Mouse (Mus musculus) forebrain, embryonic 11.5 days (tissue): ENCODE data around the gene Plce1. TPM values are rescaled to one million over a fixed set of nuclear protein-coding genes. Genes with fewer than 3 reads are reported as not detected.

ENCODE experiments used
- ATAC-seq: fragments of 200-750 bp; cut with Nextera tagmentation; replicated peaks from 2 replicates; pipeline ENCODE4 v1.8.0; 2017; ENCODE audit warnings: moderate TSS enrichment; ENCODE audit not compliant: low FRiP score
- DNase-seq: peaks from one replicate; pipeline ENCODE4 v3.0.0-alpha.2; 2017; ENCODE audit warnings: low spot score
- H3K27ac ChIP-seq: fragments of 300-500 bp; sonication (generic); 2 replicates; pipeline ENCODE4 v1.5.1; 2014; ENCODE audit warnings: low read depth, low read length
- H3K27me3 ChIP-seq: fragments of 300-500 bp; sonication (generic); 2 replicates; pipeline ENCODE4 v1.6.1; 2014; ENCODE audit warnings: mild to moderate bottlenecking, low read length, mixed read lengths; ENCODE audit not compliant: control insufficient read depth, insufficient read depth
- H3K36me3 ChIP-seq: fragments of 300-500 bp; sonication (generic); 2 replicates; pipeline ENCODE4 v1.6.1; 2014; ENCODE audit warnings: mild to moderate bottlenecking, low read length, moderate library complexity, mixed read lengths; ENCODE audit not compliant: control insufficient read depth, insufficient read depth
- H3K4me1 ChIP-seq: fragments of 300-500 bp; sonication (generic); replicated peaks from 2 replicates; pipeline ENCODE4 v1.6.1; 2014; ENCODE audit warnings: low read length, mixed read lengths; ENCODE audit not compliant: control insufficient read depth, insufficient read depth
- H3K4me2 ChIP-seq: fragments of 300-500 bp; sonication (generic); 2 replicates; pipeline ENCODE4 v1.6.1; 2014; ENCODE audit warnings: low read depth, mild to moderate bottlenecking, low read length, moderate library complexity, mixed read lengths; ENCODE audit not compliant: severe bottlenecking
- H3K4me3 ChIP-seq: fragments of 300-500 bp; sonication (generic); 2 replicates; pipeline ENCODE4 v1.5.1; 2014; ENCODE audit warnings: low read depth, low read length
- H3K9ac ChIP-seq: fragments of 300-500 bp; sonication (generic); 2 replicates; pipeline ENCODE4 v1.6.1; 2014; ENCODE audit warnings: low read length
- H3K9me3 ChIP-seq: fragments of 300-500 bp; sonication (generic); 2 replicates; pipeline ENCODE4 v1.6.1; 2016; ENCODE audit warnings: low read length, mixed read lengths; ENCODE audit not compliant: control insufficient read depth
- WGBS: fragments of 180-500 bp; shearing (Covaris S2); extraction: QIAGEN DNeasy Blood & Tissue Kit; methylation state at CpG from one replicate; pipeline ENCODE4 v1.1.7; 2014; 5-methylcytosine and 5-hydroxymethylcytosine counted together
- polyA plus RNA-seq: library from polyadenylated mRNA; unstranded; fragments of >200 nt; fragmentation: Nextera tagmentation; extraction: Ambion mirVana; gene quantifications from 2 replicates; pipeline ENCODE4 v1.2.1, GENCODE M21; 2014

Plce1 gene
- polyA plus RNA-seq, 1 experiment from 2014 or later, result 4.4 TPM

GRCm38 (mm10) chr19:38709376-38709775, 228.5 kb downstream of the Plce1 start:
- H3K27me3 ChIP-seq, result no peaks in the 10 kb centered on the region
- no peaks in the 10 kb centered on the region for H3K4me1 ChIP-seq
- no peak overlapping the region for H3K9ac ChIP-seq
- DNase-seq, result no peak
- no peaks in the 10 kb centered on the region for H3K36me3 ChIP-seq
- no peak overlapping the region for H3K4me2 ChIP-seq
- ATAC-seq, result no peak
- no peak overlapping the region for H3K4me3 ChIP-seq
- H3K27ac ChIP-seq, result no peak overlapping the region
- WGBS, result 85% methylated on average over 2 of the region's 2 CpGs
- H3K9me3 ChIP-seq, result no peaks in the 10 kb centered on the region

GRCm38 (mm10) chr19:38721808-38722207, 240.9 kb downstream of the Plce1 start:
- no peaks in the 10 kb centered on the region for H3K9me3 ChIP-seq
- ATAC-seq, result no peak
- H3K4me2 ChIP-seq, result no peak overlapping the region
- no peak for DNase-seq
- H3K27ac ChIP-seq, result no peak overlapping the region
- no peak overlapping the region for H3K9ac ChIP-seq
- no peaks in the 10 kb centered on the region for H3K27me3 ChIP-seq
- no peak overlapping the region for H3K4me3 ChIP-seq
- H3K4me1 ChIP-seq, result no peaks in the 10 kb centered on the region
- no peaks in the 10 kb centered on the region for H3K36me3 ChIP-seq
- 93% methylated on average over 4 of the region's 4 CpGs for WGBS

- Histone ChIP-seq H3K27ac (no peak overlapping the region), H3K9me3 (no peaks in the 10 kb centered on the region), H3K4me2 (no peak overlapping the region), H3K4me3 (no peak overlapping the region), H3K27me3 (no peaks in the 10 kb centered on the region), H3K9ac (no peak overlapping the region), H3K36me3 (no peaks in the 10 kb centered on the region), H3K4me1 (no peaks in the 10 kb centered on the region)
- DNase-seq (no peak), ATAC-seq (no peak)
- 91% methylated on average over 6 of the region's 6 CpGs for WGBS
Observed at GRCm38 (mm10) chr19:38722982-38723381, 242.1 kb downstream of the Plce1 start.

GRCm38 (mm10) chr19:38723969-38724368, 243.1 kb downstream of the Plce1 start:
- Histone ChIP-seq H3K9me3 (no peaks in the 10 kb centered on the region), H3K27me3 (no peaks in the 10 kb centered on the region), H3K27ac (no peak overlapping the region), H3K4me1 (no peaks in the 10 kb centered on the region), H3K4me2 (no peak overlapping the region), H3K36me3 (no peaks in the 10 kb centered on the region), H3K9ac (no peak overlapping the region), H3K4me3 (no peak overlapping the region)
- 53% methylated on average over 5 of the region's 5 CpGs for WGBS
- no peak for ATAC-seq
- DNase-seq, result no peak

GRCm38 (mm10) chr19:38728842-38729241, 247.9 kb downstream of the Plce1 start:
- no peak; the same call in 1 of the 2 replicates for ATAC-seq
- Histone ChIP-seq H3K4me1 (no peaks in the 10 kb centered on the region), H3K27me3 (no peaks in the 10 kb centered on the region), H3K4me3 (no peak overlapping the region), H3K4me2 (no peak overlapping the region), H3K36me3 (no peaks in the 10 kb centered on the region), H3K9me3 (no peaks in the 10 kb centered on the region), H3K9ac (no peak overlapping the region), H3K27ac (no peak overlapping the region)
- no peak for DNase-seq
- whole genome bisulfite sequencing, result 66% methylated on average over 6 of the region's 6 CpGs

- no peak overlapping the region for H3K4me2 ChIP-seq
- DNase-seq (no peak), ATAC-seq (no peak)
- H3K9me3 ChIP-seq, result no peaks in the 10 kb centered on the region
- no peaks in the 10 kb centered on the region for H3K36me3 ChIP-seq
- whole genome bisulfite sequencing, result 15% methylated on average over 3 of the region's 3 CpGs
- no peaks in the 10 kb centered on the region for H3K4me1 ChIP-seq
- H3K27ac ChIP-seq, result no peak overlapping the region
- H3K9ac ChIP-seq, result no peak overlapping the region
- no peak overlapping the region for H3K4me3 ChIP-seq
- no peaks in the 10 kb centered on the region for H3K27me3 ChIP-seq
Observed at GRCm38 (mm10) chr19:38729264-38729663, 248.4 kb downstream of the Plce1 start.

- no peak for DNase-seq
- 86% methylated on average over 8 of the region's 8 CpGs for WGBS
Observed at GRCm38 (mm10) chr19:38744546-38744945, 263.6 kb downstream of the Plce1 start.

GRCm38 (mm10) chr19:38745810-38746491, 265.0 kb downstream of the Plce1 start:
- Histone ChIP-seq H3K4me2 (no peak overlapping the region), H3K4me1 (no peaks in the 10 kb centered on the region), H3K9me3 (no peaks in the 10 kb centered on the region), H3K27me3 (no peaks in the 10 kb centered on the region), H3K4me3 (no peak overlapping the region), H3K27ac (no peak overlapping the region), H3K36me3 (no peaks in the 10 kb centered on the region), H3K9ac (no peak overlapping the region)
- ATAC-seq, result no peak
- 76% methylated on average over 10 of the region's 10 CpGs for WGBS
- DNase-seq, result no peak

More at GRCm38 (mm10) chr19:38744546-38744945, 263.6 kb downstream of the Plce1 start:
- H3K9me3 ChIP-seq, result no peaks in the 10 kb centered on the region
- no peak overlapping the region for H3K27ac ChIP-seq
- no peaks in the 10 kb centered on the region for H3K36me3 ChIP-seq
- H3K4me2 ChIP-seq, result no peak overlapping the region
- H3K4me3 ChIP-seq, result no peak overlapping the region
- no peak for ATAC-seq
- no peaks in the 10 kb centered on the region for H3K27me3 ChIP-seq
- no peak overlapping the region for H3K9ac ChIP-seq
- no peaks in the 10 kb centered on the region for H3K4me1 ChIP-seq

- H3K4me2 ChIP-seq, result no peak overlapping the region
- H3K27ac ChIP-seq, result no peak overlapping the region
- no peaks in the 10 kb centered on the region for H3K36me3 ChIP-seq
- no peak overlapping the region for H3K4me3 ChIP-seq
- 76% methylated on average over 6 of the region's 6 CpGs for WGBS
- H3K9me3 ChIP-seq, result no peaks in the 10 kb centered on the region
- no peaks in the 10 kb centered on the region for H3K4me1 ChIP-seq
- no peak for ATAC-seq
- no peaks in the 10 kb centered on the region for H3K27me3 ChIP-seq
- DNase-seq, result no peak
- H3K9ac ChIP-seq, result no peak overlapping the region
Observed at GRCm38 (mm10) chr19:38746492-38747014, 265.6 kb downstream of the Plce1 start.
